Mouse (Mus musculus) monocyte, adult 5-6 weeks (primary cell): Measurements from ENCODE around the gene Atg13. TPM values are rescaled to one million over a fixed set of nuclear protein-coding genes. Genes with fewer than 3 reads are reported as not detected.
A peak's percentile ranks its signal among the peaks of the same experiment; 100 is the strongest.
"Not testable (repeated sequence)": the region's sequence is repeated elsewhere in the genome, so short reads cannot be mapped to it uniquely, and the experiment has no call there.

Source experiments
- ATAC-seq: fragments of 153-309, 156-312 bp; replicated peaks from 2 replicates; pipeline ENCODE4 v1.8.0; 2017; ENCODE audit warnings: mild to moderate bottlenecking; ENCODE audit not compliant: low TSS enrichment, insufficient number of reproducible peaks, severe bottlenecking, poor library complexity, low FRiP score
- total RNA-seq: library from RNA; stranded (forward); fragments of 200-1000, 200-491, 200-594 nt; gene quantifications from 3 replicates; pipeline ENCODE4 v1.2.3, GENCODE M21; 2017

Gene Atg13
- total RNA-seq, result 5.1 to 10.8 TPM (median 9.8 TPM) in 3 replicates

- peak; percentile 92 for ATAC-seq
These were observed at the start of gene Atg13, which contains the start of gene Harbi1 for GRCm38 (mm10) chr2:91710272-91711234. Gene Atg13, minus strand, starts transcription at chr2:91710576. Gene Harbi1, plus strand, starts transcription at chr2:91710852.

GRCm38 (mm10) chr2:91749811-91750261 lies 39.5 kb upstream of the Atg13 start:
- no peak for ATAC-seq

GRCm38 (mm10) chr2:91744686-91745085 lies 34.3 kb upstream of the Atg13 start:
- ATAC-seq, result no peak

GRCm38 (mm10) chr2:91739586-91739985 lies 29.2 kb upstream of the Atg13 start:
- no peak for ATAC-seq

- ATAC-seq, result no peak
These were observed 24.8 kb upstream of the Atg13 start for GRCm38 (mm10) chr2:91735221-91735620.

GRCm38 (mm10) chr2:91729971-91730821 lies 19.8 kb upstream of the Atg13 start, which contains the start of gene Ambra1:
Gene Ambra1, plus strand, starts transcription at chr2:91730134.
- peak; percentile 97 for ATAC-seq

- ATAC-seq, result no peak
These were observed 19.2 kb upstream of the Atg13 start for GRCm38 (mm10) chr2:91729571-91729970.

GRCm38 (mm10) chr2:91727011-91727410 lies 16.6 kb upstream of the Atg13 start:
- ATAC-seq, result no peak

- ATAC-seq, result not testable (repeated sequence)
These were observed 15.1 kb upstream of the Atg13 start for GRCm38 (mm10) chr2:91725476-91725875.

GRCm38 (mm10) chr2:91724716-91725115 lies 14.3 kb upstream of the Atg13 start:
- ATAC-seq, result no peak

GRCm38 (mm10) chr2:91723951-91724350 lies 13.6 kb upstream of the Atg13 start:
- ATAC-seq, result no peak

GRCm38 (mm10) chr2:91723382-91723781 lies 13.0 kb upstream of the Atg13 start:
- no peak for ATAC-seq

GRCm38 (mm10) chr2:91718276-91718675 lies 7.9 kb upstream of the Atg13 start:
- no peak for ATAC-seq

GRCm38 (mm10) chr2:91714921-91715320 lies 4.5 kb upstream of the Atg13 start:
- no peak for ATAC-seq

- ATAC-seq, result no peak
These were observed 1.0 kb upstream of the Atg13 start for GRCm38 (mm10) chr2:91711256-91711925.

- ATAC-seq, result no peak
These were observed 2.0 kb downstream of the Atg13 start for GRCm38 (mm10) chr2:91708361-91708760.

GRCm38 (mm10) chr2:91706456-91706855 lies 3.9 kb downstream of the Atg13 start:
- ATAC-seq, result no peak

GRCm38 (mm10) chr2:91705736-91706135 lies 4.6 kb downstream of the Atg13 start:
- ATAC-seq, result no peak

- ATAC-seq, result no peak
These were observed 9.0 kb downstream of the Atg13 start for GRCm38 (mm10) chr2:91701366-91701765.
